Mouse (Mus musculus): Measurements from ENCODE around the gene Zfp697.
"Not testable (repeated sequence)": the region's sequence is repeated elsewhere in the genome, so short reads cannot be mapped to it uniquely, and the experiment has no call there.

Gene Zfp697

DNA sequence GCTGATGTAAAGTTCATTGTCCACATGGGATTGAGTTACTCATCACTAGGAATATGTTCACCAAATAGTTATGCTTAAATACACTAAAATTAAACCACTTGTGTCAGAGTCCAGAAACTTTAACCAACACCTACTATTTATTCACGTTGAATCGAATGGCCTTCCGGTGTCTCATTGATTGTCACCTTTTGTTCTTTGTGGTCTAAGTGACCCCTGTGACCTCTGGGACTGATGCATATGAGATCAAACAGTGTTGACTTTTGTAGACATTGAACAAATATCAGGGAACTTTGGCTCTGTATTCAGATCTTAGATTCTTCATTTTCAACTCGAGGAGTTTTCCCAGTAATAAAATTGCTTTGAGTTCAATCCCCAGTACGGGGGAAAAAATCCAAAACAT, 125.0 kb downstream of the Zfp697 start:
- not testable (repeated sequence) for DNase-seq (ENCODE audit: low read depth)

GRCm38 (mm10) chr3:98510414-98510813, 128.2 kb downstream of the Zfp697 start, which contains the start of gene Hsd3b4:
TSS of gene Hsd3b4 (minus strand) at chr3:98510514.
- DNase-seq (ENCODE audit: low read depth), result not testable (repeated sequence)

DNA sequence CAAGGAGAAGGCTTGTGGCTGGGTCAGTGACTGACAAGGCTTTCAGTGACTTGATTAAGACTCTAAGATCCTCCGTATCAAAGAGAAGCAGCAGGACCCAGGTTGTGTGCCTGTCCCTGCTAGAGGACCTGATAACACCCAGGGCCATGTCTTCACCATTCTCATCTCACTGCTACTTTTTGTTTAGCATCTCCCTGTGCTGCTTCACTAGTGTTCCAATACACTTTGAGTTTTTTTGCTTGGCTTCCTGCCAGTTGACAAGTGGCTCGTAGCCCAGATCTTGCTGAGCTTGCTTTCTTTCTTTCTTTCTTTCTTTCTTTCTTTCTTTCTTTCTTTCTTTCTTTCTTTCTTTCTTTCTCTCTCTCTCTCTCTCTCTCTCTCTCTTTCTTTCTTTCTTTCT, 140.5 kb downstream of the Zfp697 start:
- not testable (repeated sequence) for DNase-seq (ENCODE audit: low read depth)

GRCm38 (mm10) chr3:98524552-98524951, 142.3 kb downstream of the Zfp697 start:
- DNase-seq (ENCODE audit: low read depth), result not testable (repeated sequence)

DNA sequence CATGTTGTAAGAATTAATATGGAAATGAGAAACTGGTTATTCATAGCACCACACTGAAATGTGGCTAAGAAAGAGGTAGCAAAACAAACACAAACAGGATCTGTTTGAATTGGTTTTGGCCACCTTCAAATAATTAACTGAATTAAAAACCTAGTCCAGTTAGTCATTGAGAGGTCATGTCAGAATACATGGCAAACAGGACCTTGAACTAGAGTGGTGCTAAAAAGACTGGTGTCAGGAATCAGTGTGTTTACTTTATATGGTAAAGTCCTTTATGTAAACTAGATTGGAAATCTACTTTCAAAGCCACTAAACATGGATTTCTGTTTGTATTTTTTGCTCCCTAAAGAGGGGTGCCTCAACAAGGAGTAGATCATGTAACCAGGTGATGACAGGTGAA, 142.7 kb downstream of the Zfp697 start:
- not testable (repeated sequence) for DNase-seq (ENCODE audit: low read depth)

DNA sequence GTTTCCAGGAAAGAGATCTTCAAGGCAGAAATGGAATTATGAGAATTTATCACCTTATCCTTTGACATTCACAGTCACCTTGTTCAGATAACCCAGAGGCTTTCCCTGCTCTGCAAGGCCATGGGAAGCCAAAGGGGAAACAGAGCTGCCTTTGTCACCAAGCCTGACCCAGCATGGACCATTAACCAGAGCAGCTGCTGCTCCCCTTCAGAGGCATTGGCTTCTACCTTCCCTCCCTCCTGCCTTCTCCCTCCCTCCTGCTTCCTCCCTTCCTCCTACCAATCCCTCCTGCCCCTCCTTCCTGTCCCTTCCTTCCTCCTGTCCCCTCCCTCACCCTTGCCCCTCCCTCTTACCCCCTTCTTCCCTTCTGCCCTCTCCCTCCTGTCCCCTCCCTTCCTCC, 165.4 kb downstream of the Zfp697 start:
- DNase-seq (ENCODE audit: low read depth), result not testable (repeated sequence)

- not testable (repeated sequence) for DNase-seq (ENCODE audit: low read depth)
These were observed 166.2 kb downstream of the Zfp697 start for GRCm38 (mm10) chr3:98548495-98548894.

DNA sequence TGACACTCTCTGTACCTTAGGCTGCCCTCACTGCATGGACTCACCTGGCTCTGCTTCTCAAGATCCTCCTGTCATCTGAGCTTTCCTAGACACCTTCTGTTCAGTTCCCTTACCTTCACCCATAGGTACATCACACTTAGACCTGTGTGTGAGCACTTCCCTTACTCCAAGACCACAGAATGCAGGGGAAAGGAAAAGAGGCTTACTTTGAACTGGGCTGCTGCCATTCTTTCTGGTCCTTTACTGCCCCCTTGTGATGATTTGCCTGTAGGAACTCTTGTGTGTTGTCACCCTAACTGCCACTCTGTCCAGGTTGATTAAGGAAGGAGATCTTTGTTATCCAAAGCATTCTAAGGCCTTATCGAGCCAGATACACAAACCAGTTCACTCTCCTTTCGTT, 168.0 kb downstream of the Zfp697 start:
- not testable (repeated sequence) for DNase-seq (ENCODE audit: low read depth)

GRCm38 (mm10) chr3:98550832-98551231, 168.6 kb downstream of the Zfp697 start:
- not testable (repeated sequence) for DNase-seq (ENCODE audit: low read depth)

DNA sequence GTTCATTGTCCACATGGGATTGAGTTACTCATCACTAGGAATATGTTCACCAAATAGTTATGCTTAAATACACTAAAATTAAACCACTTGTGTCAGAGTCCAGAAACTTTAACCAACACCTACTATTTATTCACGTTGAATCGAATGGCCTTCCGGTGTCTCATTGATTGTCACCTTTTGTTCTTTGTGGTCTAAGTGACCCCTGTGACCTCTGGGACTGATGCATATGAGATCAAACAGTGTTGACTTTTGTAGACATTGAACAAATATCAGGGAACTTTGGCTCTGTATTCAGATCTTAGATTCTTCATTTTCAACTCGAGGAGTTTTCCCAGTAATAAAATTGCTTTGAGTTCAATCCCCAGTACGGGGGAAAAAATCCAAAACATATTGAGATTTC, 178.4 kb downstream of the Zfp697 start:
- DNase-seq (ENCODE audit: low read depth), result not testable (repeated sequence)

GRCm38 (mm10) chr3:98563831-98564230, 181.6 kb downstream of the Zfp697 start:
- DNase-seq (ENCODE audit: low read depth), result not testable (repeated sequence)

DNA sequence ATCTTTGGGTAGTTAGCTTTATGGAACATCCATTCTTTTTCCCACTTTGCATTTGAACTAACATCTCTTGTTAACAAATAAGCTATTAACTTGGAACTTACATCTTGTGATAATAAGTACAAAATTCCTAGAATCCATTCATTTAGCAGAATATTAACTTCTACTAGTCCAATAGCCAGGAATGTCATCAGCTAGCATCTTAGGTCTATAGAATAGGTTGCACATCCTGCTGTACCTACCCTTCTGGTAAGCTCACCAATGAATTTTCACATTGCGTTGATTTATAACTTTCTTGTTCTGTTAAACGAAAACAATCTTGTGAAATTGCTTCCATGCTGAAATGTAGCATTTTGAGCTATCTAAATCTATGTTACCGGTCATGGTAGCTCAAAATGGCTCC, 182.6 kb downstream of the Zfp697 start:
- DNase-seq (ENCODE audit: low read depth), result not testable (repeated sequence)

DNA sequence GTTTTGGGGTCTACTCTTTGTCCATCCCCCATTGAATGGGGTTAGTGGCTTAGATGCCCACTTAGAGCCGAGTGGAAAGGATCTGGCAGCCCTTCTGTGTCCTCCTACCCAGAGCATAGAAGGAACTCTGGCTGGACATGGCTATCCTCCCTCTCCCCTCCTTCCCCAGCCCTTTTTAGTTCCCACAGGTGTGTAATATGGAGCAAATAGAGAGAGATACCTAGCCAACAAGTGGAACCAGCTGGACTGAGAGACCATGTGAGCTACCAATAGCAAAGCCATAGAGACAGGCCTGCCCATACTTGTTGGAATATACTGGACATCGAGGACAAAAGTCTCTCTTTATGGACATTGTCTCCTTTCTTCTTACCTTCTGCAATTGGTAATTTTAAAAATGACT, 185.5 kb downstream of the Zfp697 start:
- not testable (repeated sequence) for DNase-seq (ENCODE audit: low read depth)

- not testable (repeated sequence) for DNase-seq (ENCODE audit: low read depth)
These were observed 198.8 kb downstream of the Zfp697 start for GRCm38 (mm10) chr3:98581024-98581423.

DNA sequence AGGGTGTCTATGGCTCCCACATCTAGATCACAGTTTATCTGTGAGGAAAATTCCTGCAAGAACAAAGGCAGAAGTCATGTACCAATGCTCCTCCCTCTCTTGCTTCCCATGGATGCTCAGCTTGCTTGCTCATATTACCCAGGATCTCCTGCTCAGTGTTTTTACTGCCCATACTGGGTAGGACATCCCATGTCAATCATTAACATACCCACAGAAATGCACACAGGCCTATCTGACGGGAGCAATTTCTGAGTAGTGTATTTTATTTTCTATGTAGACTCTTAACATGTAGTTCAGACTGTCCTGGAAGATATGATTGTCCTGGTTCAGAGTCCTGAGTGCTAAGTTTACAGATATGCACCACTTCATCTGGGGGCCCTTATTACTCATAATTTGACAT, 199.9 kb downstream of the Zfp697 start:
- not testable (repeated sequence) for DNase-seq (ENCODE audit: low read depth)

DNA sequence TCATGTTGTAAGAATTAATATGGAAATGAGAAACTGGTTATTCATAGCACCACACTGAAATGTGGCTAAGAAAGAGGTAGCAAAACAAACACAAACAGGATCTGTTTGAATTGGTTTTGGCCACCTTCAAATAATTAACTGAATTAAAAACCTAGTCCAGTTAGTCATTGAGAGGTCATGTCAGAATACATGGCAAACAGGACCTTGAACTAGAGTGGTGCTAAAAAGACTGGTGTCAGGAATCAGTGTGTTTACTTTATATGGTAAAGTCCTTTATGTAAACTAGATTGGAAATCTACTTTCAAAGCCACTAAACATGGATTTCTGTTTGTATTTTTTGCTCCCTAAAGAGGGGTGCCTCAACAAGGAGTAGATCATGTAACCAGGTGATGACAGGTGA, 200.4 kb downstream of the Zfp697 start:
- not testable (repeated sequence) for DNase-seq (ENCODE audit: low read depth)

- no peak for DNase-seq (ENCODE audit: low read depth)
These were observed 205.5 kb downstream of the Zfp697 start for GRCm38 (mm10) chr3:98587721-98588120.

DNA sequence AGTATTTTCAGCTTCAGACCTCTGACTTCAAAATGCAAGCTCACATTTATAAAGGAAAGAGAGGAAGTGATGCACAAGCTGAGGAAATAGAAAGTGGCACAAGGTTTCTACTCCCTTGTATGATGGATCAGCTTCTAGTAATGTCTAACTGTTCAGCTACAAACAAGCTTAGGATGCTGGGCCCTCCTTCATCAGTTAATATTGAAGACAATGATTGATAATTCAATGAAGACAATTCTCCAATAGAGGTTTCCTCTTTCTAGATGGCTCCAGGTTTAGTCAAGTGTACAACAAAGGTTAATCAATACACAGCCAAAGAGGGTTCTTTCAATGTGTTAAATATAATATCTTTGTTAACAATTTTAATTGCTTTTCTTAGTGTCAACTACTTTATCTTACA, 206.4 kb downstream of the Zfp697 start, which contains the start of gene Gm10681:
TSS of gene Gm10681 (minus strand) at position 101 of the 400 bp plus-strand sequence.
- DNase-seq (ENCODE audit: low read depth), result no peak

GRCm38 (mm10) chr3:98613540-98613939, 231.3 kb downstream of the Zfp697 start:
- not testable (repeated sequence) for DNase-seq (ENCODE audit: low read depth)

DNA sequence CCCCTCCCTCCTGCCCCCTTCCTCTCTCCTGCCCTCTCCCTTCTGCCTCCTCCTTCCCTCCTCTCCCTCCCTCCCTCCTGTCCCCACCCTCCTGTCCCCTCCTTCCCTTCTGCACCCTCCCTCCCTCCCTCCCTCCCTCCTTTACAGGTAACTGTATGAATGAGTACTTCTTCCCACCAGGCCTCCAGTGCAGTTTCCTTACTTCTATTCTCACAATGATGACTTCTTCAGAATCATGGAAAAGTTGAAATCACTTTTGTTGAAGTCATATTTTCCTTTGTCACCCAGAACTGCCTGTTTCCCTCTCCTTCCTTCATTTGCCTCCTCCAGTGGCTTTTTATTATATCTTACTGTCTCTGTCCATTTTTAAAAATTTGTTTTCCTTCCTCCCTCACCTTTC, 231.7 kb downstream of the Zfp697 start:
- DNase-seq (ENCODE audit: low read depth), result no peak

GRCm38 (mm10) chr3:98614406-98614927, 232.2 kb downstream of the Zfp697 start:
- DNase-seq (ENCODE audit: low read depth), result not testable (repeated sequence)

DNA sequence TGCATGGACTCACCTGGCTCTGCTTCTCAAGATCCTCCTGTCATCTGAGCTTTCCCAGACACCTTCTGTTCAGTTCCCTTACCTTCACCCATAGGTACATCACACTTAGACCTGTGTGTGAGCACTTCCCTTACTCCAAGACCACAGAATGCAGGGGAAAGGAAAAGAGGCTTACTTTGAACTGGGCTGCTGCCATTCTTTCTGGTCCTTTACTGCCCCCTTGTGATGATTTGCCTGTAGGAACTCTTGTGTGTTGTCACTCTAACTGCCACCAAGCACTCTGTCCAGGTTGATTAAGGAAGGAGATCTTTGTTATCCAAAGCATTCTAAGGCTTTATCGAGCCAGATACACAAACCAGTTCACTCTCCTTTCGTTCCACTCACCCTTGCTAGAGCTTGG, 234.0 kb downstream of the Zfp697 start:
- not testable (repeated sequence) for DNase-seq (ENCODE audit: low read depth)

DNA sequence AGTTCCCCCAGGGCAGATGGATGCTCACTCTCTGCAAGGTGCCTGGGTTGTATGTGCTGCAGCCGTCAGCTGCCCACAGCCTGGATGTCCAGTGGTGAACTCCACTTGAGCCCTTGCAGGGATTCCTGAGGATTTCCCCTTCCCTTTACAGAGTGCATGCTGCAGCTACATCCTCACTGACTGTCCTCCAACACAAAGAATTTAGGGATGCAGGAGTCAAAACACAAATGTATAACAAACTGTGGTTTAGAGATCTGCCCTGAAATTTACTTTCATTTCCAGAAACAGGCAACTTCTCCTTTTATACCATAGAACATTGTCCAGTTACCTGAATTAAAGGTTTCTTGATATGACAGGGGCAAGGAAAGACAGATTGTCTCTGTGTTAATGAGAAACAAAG, 234.5 kb downstream of the Zfp697 start:
- not testable (repeated sequence) for DNase-seq (ENCODE audit: low read depth)

- no peak for DNase-seq (ENCODE audit: low read depth)
These were observed 247.4 kb downstream of the Zfp697 start for GRCm38 (mm10) chr3:98629633-98630032.
